Mouse (Mus musculus): ENCODE data around the gene Cnbd2.
"Not testable (repeated sequence)": the region's sequence is repeated elsewhere in the genome, so short reads cannot be mapped to it uniquely, and the experiment has no call there.

- TF ChIP-seq POLR2A, CTCF (IDR thresholded peaks at IDR 0.05; ENCODE audit: insufficient read depth, low read depth, low read length): not testable (repeated sequence)
These were observed 80.5 kb downstream of the Cnbd2 start for GRCm38 (mm10) chr2:156392461-156393154.
